Mouse (Mus musculus): ENCODE measurements around the gene Kif3c. TPM values are rescaled to one million over a fixed set of nuclear protein-coding genes. Genes with fewer than 3 reads are reported as not detected.

Kif3c gene
- polyA plus RNA-seq, 1 experiment from 2014 or later: 6.4 TPM

DNA sequence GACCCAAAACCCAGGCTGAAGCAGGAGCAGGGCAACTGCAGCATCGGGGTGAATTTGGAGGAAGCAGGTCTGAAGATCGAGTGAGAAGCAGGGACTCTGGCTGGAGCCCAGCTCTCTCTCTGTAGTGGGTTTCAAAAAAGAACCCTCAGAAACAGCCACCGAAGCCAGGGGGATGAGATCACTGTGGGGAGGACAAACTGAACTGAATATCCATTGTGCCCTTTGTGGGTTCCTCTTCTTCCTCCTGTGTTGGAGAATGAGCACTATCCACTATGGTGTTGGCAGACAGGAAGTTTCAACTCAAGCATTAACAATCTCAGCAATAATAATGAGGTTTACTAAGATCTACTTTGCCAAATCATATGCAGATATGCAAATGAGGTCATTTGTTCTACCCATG lies 7.1 kb downstream of the Kif3c start:
- H3K9ac ChIP-seq (ENCODE audit: low read depth, low read length): no peak overlapping the region
- H3K4me3 ChIP-seq (replicated peaks; ENCODE audit: low read depth, low read length): no peak overlapping the region
- H3K9me3 ChIP-seq (replicated peaks; ENCODE audit: low read length): no peaks in the 10 kb centered on the region
- no peak for DNase-seq (ENCODE audit: low spot score)
- no peaks in the 10 kb centered on the region for H3K36me3 ChIP-seq (ENCODE audit: insufficient read depth, low read length)
- H3K27ac ChIP-seq: no peak overlapping the region
- peaks cover 19% of the 10 kb centered on the region; the same call in 1 of the 2 replicates for H3K4me1 ChIP-seq (replicated peaks; ENCODE audit: insufficient read depth, low read length)
- ATAC-seq (replicated peaks; ENCODE audit: low FRiP score, low read depth): no peak
- 74% methylated on average over 3 of the region's 3 CpGs for WGBS
- H3K4me2 ChIP-seq (ENCODE audit: low read length): no peak overlapping the region
- no peak for TF ChIP-seq CTCF (IDR thresholded peaks at IDR 0.05; ENCODE audit: low read depth)
- no peaks in the 10 kb centered on the region for H3K27me3 ChIP-seq (ENCODE audit: insufficient read depth, low read length)

DNA sequence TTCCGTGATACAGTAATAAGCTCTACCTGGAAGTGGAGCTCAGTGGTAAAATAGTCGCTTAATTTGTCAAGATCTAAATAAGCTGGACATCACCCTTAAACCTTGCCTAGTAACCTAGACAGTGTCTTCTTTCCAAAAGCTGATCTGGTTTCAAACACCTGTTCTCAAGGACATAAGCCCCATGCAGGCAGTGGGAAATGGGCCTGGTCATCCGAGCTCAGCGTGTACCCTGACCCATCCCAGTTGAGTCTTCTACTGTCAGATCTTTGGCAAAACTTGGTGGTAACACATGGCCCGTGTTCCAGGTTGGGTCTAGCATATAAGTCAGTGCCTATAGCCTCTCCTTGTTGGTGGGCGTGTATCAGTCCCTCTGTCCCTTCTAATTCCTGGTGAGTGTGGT lies 8.6 kb downstream of the Kif3c start:
- Histone ChIP-seq H3K36me3 (ENCODE audit: insufficient read depth, low read length) (no peaks in the 10 kb centered on the region), H3K4me2 (ENCODE audit: low read length) (no peak overlapping the region), H3K4me3 (replicated peaks; ENCODE audit: low read depth, low read length) (no peak overlapping the region), H3K9ac (ENCODE audit: low read depth, low read length) (no peak overlapping the region), H3K4me1 (replicated peaks; ENCODE audit: insufficient read depth, low read length) (peaks cover 18% of the 10 kb centered on the region; the same call in 1 of the 2 replicates), H3K27ac (no peak overlapping the region), H3K9me3 (replicated peaks; ENCODE audit: low read length) (no peaks in the 10 kb centered on the region), H3K27me3 (ENCODE audit: insufficient read depth, low read length) (no peaks in the 10 kb centered on the region)
- TF ChIP-seq CTCF (IDR thresholded peaks at IDR 0.05; ENCODE audit: low read depth): no peak
- no peak for ATAC-seq (replicated peaks; ENCODE audit: low FRiP score, low read depth)
- WGBS: 87% methylated on average over 6 of the region's 6 CpGs
- no peak for DNase-seq (ENCODE audit: low spot score)

- 0 out of 2 replicates have a peak, but pooled peaks cover under 1% of the 10 kb centered on the region for H3K36me3 ChIP-seq (ENCODE audit: insufficient read depth, low read length)
- no peaks in the 10 kb centered on the region for H3K9me3 ChIP-seq (replicated peaks; ENCODE audit: low read length)
- no peaks in the 10 kb centered on the region for H3K27me3 ChIP-seq (ENCODE audit: insufficient read depth, low read length)
- H3K4me2 ChIP-seq (ENCODE audit: low read length): no peak overlapping the region
- H3K4me3 ChIP-seq (replicated peaks; ENCODE audit: low read depth, low read length): no peak overlapping the region
- no peak for DNase-seq (ENCODE audit: low spot score)
- no peak overlapping the region for H3K9ac ChIP-seq (ENCODE audit: low read depth, low read length)
- WGBS: 84% methylated on average over 5 of the region's 5 CpGs
- H3K27ac ChIP-seq: no peak overlapping the region
- ATAC-seq (replicated peaks; ENCODE audit: low FRiP score, low read depth): no peak
- TF ChIP-seq CTCF (IDR thresholded peaks at IDR 0.05; ENCODE audit: low read depth): no peak
- H3K4me1 ChIP-seq (replicated peaks; ENCODE audit: insufficient read depth, low read length): 0 out of 2 replicates have a peak, but pooled peaks cover 11% of the 10 kb centered on the region
These were observed 9.6 kb downstream of the Kif3c start for GRCm38 (mm10) chr12:3374552-3374951.

GRCm38 (mm10) chr12:3377190-3377589 lies 12.3 kb downstream of the Kif3c start:
- ATAC-seq (replicated peaks; ENCODE audit: low FRiP score, low read depth) (no peak), DNase-seq (ENCODE audit: low spot score) (no peak)
- Histone ChIP-seq H3K9ac (ENCODE audit: low read depth, low read length) (no peak overlapping the region), H3K36me3 (ENCODE audit: insufficient read depth, low read length) (0 out of 2 replicates have a peak, but pooled peaks cover 4% of the 10 kb centered on the region), H3K27me3 (ENCODE audit: insufficient read depth, low read length) (no peaks in the 10 kb centered on the region), H3K9me3 (replicated peaks; ENCODE audit: low read length) (no peaks in the 10 kb centered on the region), H3K4me3 (replicated peaks; ENCODE audit: low read depth, low read length) (no peak overlapping the region), H3K4me1 (replicated peaks; ENCODE audit: insufficient read depth, low read length) (no peaks in the 10 kb centered on the region), H3K4me2 (ENCODE audit: low read length) (no peak overlapping the region), H3K27ac (no peak overlapping the region)
- peak; percentile 42 for TF ChIP-seq CTCF (IDR thresholded peaks at IDR 0.05; ENCODE audit: low read depth)
- 26% methylated on average over 3 of the region's 3 CpGs for WGBS

DNA sequence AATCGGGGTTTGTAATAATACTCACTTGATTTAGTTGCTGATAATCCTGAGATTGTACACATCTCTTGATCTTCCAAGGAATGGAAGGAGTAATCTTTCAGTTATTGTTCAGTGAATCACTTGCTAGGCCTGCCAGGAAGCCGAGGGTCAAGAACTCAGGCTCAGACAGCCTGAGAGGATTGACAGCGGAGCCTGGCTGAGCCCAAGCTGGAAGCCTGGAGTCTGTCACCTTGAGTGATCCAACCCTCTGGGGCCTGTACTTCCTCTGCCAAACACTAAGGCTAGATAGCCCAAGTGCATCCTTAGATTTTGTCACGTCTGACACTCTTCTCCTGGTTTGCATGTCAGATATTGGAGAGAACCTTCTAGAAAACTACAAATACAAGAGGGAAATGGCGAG lies 12.8 kb downstream of the Kif3c start:
- ATAC-seq (replicated peaks; ENCODE audit: low FRiP score, low read depth) (no peak), DNase-seq (ENCODE audit: low spot score) (no peak)
- 74% methylated on average over 5 of the region's 5 CpGs for WGBS
- Histone ChIP-seq H3K4me2 (ENCODE audit: low read length) (no peak overlapping the region), H3K4me3 (replicated peaks; ENCODE audit: low read depth, low read length) (no peak overlapping the region), H3K9me3 (replicated peaks; ENCODE audit: low read length) (no peaks in the 10 kb centered on the region), H3K27ac (no peak overlapping the region), H3K27me3 (ENCODE audit: insufficient read depth, low read length) (no peaks in the 10 kb centered on the region), H3K9ac (ENCODE audit: low read depth, low read length) (no peak overlapping the region), H3K4me1 (replicated peaks; ENCODE audit: insufficient read depth, low read length) (no peaks in the 10 kb centered on the region), H3K36me3 (ENCODE audit: insufficient read depth, low read length) (0 out of 2 replicates have a peak, but pooled peaks cover 4% of the 10 kb centered on the region)
- TF ChIP-seq CTCF (IDR thresholded peaks at IDR 0.05; ENCODE audit: low read depth): no peak

GRCm38 (mm10) chr12:3384860-3385259 lies 19.9 kb downstream of the Kif3c start:
- TF ChIP-seq CTCF (IDR thresholded peaks at IDR 0.05; ENCODE audit: low read depth): no peak
- no peak overlapping the region for H3K4me3 ChIP-seq (replicated peaks; ENCODE audit: low read depth, low read length)
- DNase-seq (ENCODE audit: low spot score) (no peak), ATAC-seq (replicated peaks; ENCODE audit: low FRiP score, low read depth) (no peak)
- no peaks in the 10 kb centered on the region for H3K4me1 ChIP-seq (replicated peaks; ENCODE audit: insufficient read depth, low read length)
- H3K9me3 ChIP-seq (replicated peaks; ENCODE audit: low read length): no peaks in the 10 kb centered on the region
- H3K36me3 ChIP-seq (ENCODE audit: insufficient read depth, low read length): peaks cover 12% of the 10 kb centered on the region
- H3K27me3 ChIP-seq (ENCODE audit: insufficient read depth, low read length): no peaks in the 10 kb centered on the region
- H3K27ac ChIP-seq: no peak overlapping the region
- 76% methylated on average over 1 of the region's 1 CpGs for WGBS
- no peak overlapping the region for H3K4me2 ChIP-seq (ENCODE audit: low read length)
- H3K9ac ChIP-seq (ENCODE audit: low read depth, low read length): no peak overlapping the region

GRCm38 (mm10) chr12:3385271-3385670 lies 20.3 kb downstream of the Kif3c start:
- no peak overlapping the region for H3K27ac ChIP-seq
- H3K27me3 ChIP-seq (ENCODE audit: insufficient read depth, low read length): no peaks in the 10 kb centered on the region
- H3K9me3 ChIP-seq (replicated peaks; ENCODE audit: low read length): no peaks in the 10 kb centered on the region
- no peak for TF ChIP-seq CTCF (IDR thresholded peaks at IDR 0.05; ENCODE audit: low read depth)
- no peaks in the 10 kb centered on the region for H3K4me1 ChIP-seq (replicated peaks; ENCODE audit: insufficient read depth, low read length)
- no peak for DNase-seq (ENCODE audit: low spot score)
- H3K36me3 ChIP-seq (ENCODE audit: insufficient read depth, low read length): peaks cover 12% of the 10 kb centered on the region
- no peak overlapping the region for H3K4me3 ChIP-seq (replicated peaks; ENCODE audit: low read depth, low read length)
- H3K9ac ChIP-seq (ENCODE audit: low read depth, low read length): no peak overlapping the region
- H3K4me2 ChIP-seq (ENCODE audit: low read length): no peak overlapping the region
- 83% methylated on average over 6 of the region's 6 CpGs for WGBS
- no peak for ATAC-seq (replicated peaks; ENCODE audit: low FRiP score, low read depth)
